Mouse (Mus musculus): ENCODE measurements around the gene Fahd1.

GRCm38 (mm10) chr17:24841133-24841532, 9.0 kb downstream of the Fahd1 start:
- TF ChIP-seq USF2 (conservative IDR thresholded peaks at IDR 0.05; ENCODE audit: low read depth, low read length) (no peak), POLR2AphosphoS2 (IDR thresholded peaks at IDR 0.05; ENCODE audit: low read depth, low read length) (no peak)

Data from CH12.LX (cell line).